Mouse (Mus musculus) CH12.LX (cell line): ENCODE results near the gene Acyp1.

ENCODE experiments used
- BHLHE40 ChIP-seq: IDR thresholded peaks from 2 replicates; pipeline ENCODE4 v1.6.1; 2011; ENCODE audit warnings: mild to moderate bottlenecking, low read depth, low read length, improper control_type of control experiment
- CTCF ChIP-seq, 2 experiments: IDR thresholded peaks in 1 of 2; conservative IDR thresholded peaks in 1 of 2; 2 replicates each; pipeline ENCODE4 v1.5.1; 2011 to 2012; ENCODE audit warnings: low read depth in 2 of 2, low read length in 2 of 2, improper control_type of control experiment in 1 of 2, inconsistent platforms in 1 of 2, mild to moderate bottlenecking in 1 of 2, moderate library complexity in 1 of 2
- EP300 ChIP-seq: IDR thresholded peaks from 2 replicates; pipeline ENCODE4 v1.6.1; 2011; ENCODE audit warnings: low read length, improper control_type of control experiment
- JUN ChIP-seq: IDR thresholded peaks from 2 replicates; pipeline ENCODE4 v1.6.1; 2011; ENCODE audit warnings: low read depth, mild to moderate bottlenecking, low read length, improper control_type of control experiment, moderate library complexity; ENCODE audit not compliant: insufficient read depth
- MAFK ChIP-seq: IDR thresholded peaks from 2 replicates; pipeline ENCODE4 v1.6.1; 2011; ENCODE audit warnings: low read length, improper control_type of control experiment; ENCODE audit not compliant: insufficient replicate concordance
- MAX ChIP-seq: IDR thresholded peaks from 2 replicates; pipeline ENCODE4 v1.6.1; 2011; ENCODE audit warnings: low read length, improper control_type of control experiment
- MXI1 ChIP-seq: IDR thresholded peaks from 2 replicates; pipeline ENCODE4 v1.6.1; 2011; ENCODE audit warnings: mild to moderate bottlenecking, low read depth, low read length, improper control_type of control experiment
- MYC ChIP-seq: IDR thresholded peaks from 2 replicates; pipeline ENCODE4 v1.6.1; 2011; ENCODE audit warnings: low read depth, mild to moderate bottlenecking, improper control_type of control experiment, low read length
- SMC3 ChIP-seq: IDR thresholded peaks from 2 replicates; pipeline ENCODE4 v1.6.1; 2011; ENCODE audit warnings: low read depth, low read length, improper control_type of control experiment
- TCF12 ChIP-seq: IDR thresholded peaks from 2 replicates; pipeline ENCODE4 v1.6.1; 2014; ENCODE audit warnings: low read depth, mild to moderate bottlenecking, inconsistent platforms, low read length, improper control_type of control experiment
- UBTF ChIP-seq: IDR thresholded peaks from 2 replicates; pipeline ENCODE4 v1.6.1; 2012; ENCODE audit warnings: low read depth, mild to moderate bottlenecking, inconsistent platforms, low read length, improper control_type of control experiment, moderate library complexity
- USF1 ChIP-seq: IDR thresholded peaks from 2 replicates; pipeline ENCODE4 v1.6.1; 2014; ENCODE audit warnings: low read depth, mild to moderate bottlenecking, inconsistent platforms, low read length, improper control_type of control experiment
- USF2 ChIP-seq: conservative IDR thresholded peaks from 2 replicates; pipeline ENCODE4 v1.6.1; 2011; ENCODE audit warnings: low read depth, low read length, improper control_type of control experiment

- TF ChIP-seq MYC, result no peak
- TF ChIP-seq USF2, result no peak
- TF ChIP-seq CTCF (conservative IDR thresholded peaks at IDR 0.05 in 1 of 2, IDR thresholded peaks at IDR 0.05 in 1 of 2; ENCODE audit: low read depth in 2 of 2, low read length in 2 of 2), result no peak
- TF ChIP-seq MXI1, result no peak
- no peak for TF ChIP-seq SMC3
- no peak for TF ChIP-seq EP300
- TF ChIP-seq BHLHE40, result no peak
- no peak for TF ChIP-seq MAX
- TF ChIP-seq MAFK, result no peak
- no peak for TF ChIP-seq JUN
- no peak for TF ChIP-seq TCF12
- no peak for TF ChIP-seq UBTF
- TF ChIP-seq USF1, result no peak
Observed at GRCm38 (mm10) chr12:85263190-85263589, 25.0 kb downstream of the Acyp1 start.
